Mouse (Mus musculus) stomach, embryonic 16.5 days (tissue): ENCODE data around the gene Gm8947. TPM values are rescaled to one million over a fixed set of nuclear protein-coding genes. Genes with fewer than 3 reads are reported as not detected.

Source experiments
- ATAC-seq: fragments of 200-750 bp; cut with Nextera tagmentation; 2 replicates; pipeline ENCODE4 v1.8.0; 2017; ENCODE audit warnings: moderate number of reproducible peaks, moderate TSS enrichment; ENCODE audit not compliant: insufficient read depth, low FRiP score
- H3K27ac ChIP-seq: fragments of 300-500 bp; sonication (generic); 2 replicates; pipeline ENCODE4 v1.5.1; 2014; ENCODE audit warnings: low read length
- H3K27me3 ChIP-seq: fragments of 300-500 bp; sonication (generic); 2 replicates; pipeline ENCODE4 v1.6.1; 2014; ENCODE audit warnings: low read length, control low read depth, mixed read lengths; ENCODE audit not compliant: control insufficient read depth, insufficient read depth
- H3K36me3 ChIP-seq: fragments of 300-500 bp; sonication (generic); 2 replicates; pipeline ENCODE4 v1.6.1; 2014; ENCODE audit warnings: low read length; ENCODE audit not compliant: control insufficient read depth, insufficient read depth
- H3K4me1 ChIP-seq: fragments of 300-500 bp; sonication (generic); 2 replicates; pipeline ENCODE4 v1.6.1; 2014; ENCODE audit warnings: low read length, control low read depth, mixed read lengths; ENCODE audit not compliant: control insufficient read depth, insufficient read depth
- H3K4me2 ChIP-seq: fragments of 300-500 bp; sonication (generic); 2 replicates; pipeline ENCODE4 v1.6.1; 2014; ENCODE audit warnings: low read depth, low read length, mixed read lengths
- H3K4me3 ChIP-seq: fragments of 300-500 bp; sonication (generic); replicated peaks from 2 replicates; pipeline ENCODE4 v1.5.1; 2014; ENCODE audit warnings: mild to moderate bottlenecking, low read length
- H3K9ac ChIP-seq: fragments of 300-500 bp; sonication (generic); 2 replicates; pipeline ENCODE4 v1.6.1; 2014; ENCODE audit warnings: low read length
- H3K9me3 ChIP-seq: fragments of 300-500 bp; sonication (generic); replicated peaks from 2 replicates; pipeline ENCODE4 v1.6.1; 2016; ENCODE audit warnings: low read length, control low read depth; ENCODE audit not compliant: control insufficient read depth
- WGBS: fragments of 180-500 bp; shearing (Covaris S2); extraction: QIAGEN DNeasy Blood & Tissue Kit; methylation state at CpG from one replicate; pipeline ENCODE4 v1.1.7; 2014; 5-methylcytosine and 5-hydroxymethylcytosine counted together
- polyA plus RNA-seq: library from polyadenylated mRNA; unstranded; fragments of >200 nt; fragmentation: Nextera tagmentation; extraction: Ambion mirVana; gene quantifications from 2 replicates; pipeline ENCODE4 v1.2.1, GENCODE M21; 2015

Gm8947 gene
- polyA plus RNA-seq, 1 experiment from 2014 or later = 0.10 TPM

GRCm38 (mm10) chr1:151157963-151158856 lies 34.0 kb upstream of the Gm8947 start:
- Histone ChIP-seq H3K4me1 (no peaks in the 10 kb centered on the region), H3K9me3 (no peaks in the 10 kb centered on the region), H3K27me3 (no peaks in the 10 kb centered on the region), H3K36me3 (no peaks in the 10 kb centered on the region), H3K4me3 (no peak overlapping the region), H3K27ac (no peak overlapping the region), H3K4me2 (no peak overlapping the region), H3K9ac (no peak overlapping the region)
- no peak for ATAC-seq
- WGBS = 66% methylated on average over 9 of the region's 9 CpGs

GRCm38 (mm10) chr1:151158857-151159510 lies 33.2 kb upstream of the Gm8947 start:
- H3K27ac ChIP-seq = no peak overlapping the region
- no peaks in the 10 kb centered on the region for H3K9me3 ChIP-seq
- no peak for ATAC-seq
- no peak overlapping the region for H3K4me3 ChIP-seq
- H3K4me2 ChIP-seq = no peak overlapping the region
- H3K4me1 ChIP-seq = no peaks in the 10 kb centered on the region
- no peaks in the 10 kb centered on the region for H3K36me3 ChIP-seq
- H3K27me3 ChIP-seq = no peaks in the 10 kb centered on the region
- WGBS = 83% methylated on average over 2 of the region's 2 CpGs
- no peak overlapping the region for H3K9ac ChIP-seq

GRCm38 (mm10) chr1:151166031-151166430 lies 26.1 kb upstream of the Gm8947 start:
- H3K4me1 ChIP-seq = no peaks in the 10 kb centered on the region
- no peaks in the 10 kb centered on the region for H3K36me3 ChIP-seq
- no peak overlapping the region for H3K4me3 ChIP-seq
- H3K9me3 ChIP-seq = no peaks in the 10 kb centered on the region
- H3K4me2 ChIP-seq = no peak overlapping the region
- no peaks in the 10 kb centered on the region for H3K27me3 ChIP-seq
- WGBS = 38% methylated on average over 8 of the region's 8 CpGs
- ATAC-seq = no peak
- H3K27ac ChIP-seq = no peak overlapping the region
- H3K9ac ChIP-seq = no peak overlapping the region

- Histone ChIP-seq H3K4me1 (no peaks in the 10 kb centered on the region), H3K9ac (no peak overlapping the region), H3K4me3 (no peak overlapping the region), H3K9me3 (no peaks in the 10 kb centered on the region), H3K36me3 (no peaks in the 10 kb centered on the region), H3K27me3 (no peaks in the 10 kb centered on the region), H3K4me2 (no peak overlapping the region), H3K27ac (no peak overlapping the region)
- WGBS = 32% methylated on average over 12 of the region's 12 CpGs
- ATAC-seq = peak; percentile 37; the same call in 1 of the 2 replicates
Measured at GRCm38 (mm10) chr1:151167297-151168047, 24.7 kb upstream of the Gm8947 start.

GRCm38 (mm10) chr1:151168637-151169036 lies 23.5 kb upstream of the Gm8947 start:
- Histone ChIP-seq H3K36me3 (no peaks in the 10 kb centered on the region), H3K27ac (no peak overlapping the region), H3K9me3 (no peaks in the 10 kb centered on the region), H3K27me3 (no peaks in the 10 kb centered on the region), H3K4me1 (no peaks in the 10 kb centered on the region), H3K4me2 (no peak overlapping the region), H3K4me3 (no peak overlapping the region), H3K9ac (no peak overlapping the region)
- no peak for ATAC-seq
- 61% methylated on average over 3 of the region's 3 CpGs for WGBS

GRCm38 (mm10) chr1:151171572-151172461 lies 20.4 kb upstream of the Gm8947 start:
- H3K4me2 ChIP-seq = no peak overlapping the region
- no peaks in the 10 kb centered on the region for H3K36me3 ChIP-seq
- H3K27ac ChIP-seq = no peak overlapping the region
- H3K9ac ChIP-seq = no peak overlapping the region
- H3K27me3 ChIP-seq = no peaks in the 10 kb centered on the region
- H3K4me3 ChIP-seq = no peak overlapping the region
- no peak for ATAC-seq
- H3K9me3 ChIP-seq = no peaks in the 10 kb centered on the region
- no peaks in the 10 kb centered on the region for H3K4me1 ChIP-seq
- 78% methylated on average over 2 of the region's 2 CpGs for WGBS

GRCm38 (mm10) chr1:151177030-151177936 lies 14.9 kb upstream of the Gm8947 start:
- Histone ChIP-seq H3K4me2 (peak overlapping the region; percentile 45), H3K9ac (no peak overlapping the region), H3K4me1 (peaks cover 2% of the 10 kb centered on the region; the same call in 1 of the 2 replicates), H3K36me3 (no peaks in the 10 kb centered on the region), H3K9me3 (no peaks in the 10 kb centered on the region), H3K4me3 (peak overlapping the region; percentile 26), H3K27me3 (no peaks in the 10 kb centered on the region), H3K27ac (no peak overlapping the region; the same call in 1 of the 2 replicates)
- peak; percentile 82; the same call in 1 of the 2 replicates for ATAC-seq
- 12% methylated on average over 10 of the region's 10 CpGs for WGBS

GRCm38 (mm10) chr1:151177937-151178271 lies 14.3 kb upstream of the Gm8947 start:
- no peak; the same call in 1 of the 2 replicates for ATAC-seq
- no peaks in the 10 kb centered on the region for H3K9me3 ChIP-seq
- H3K4me2 ChIP-seq = peak overlapping the region; percentile 45
- peak overlapping the region; percentile 24; the same call in 1 of the 2 replicates for H3K27ac ChIP-seq
- no peaks in the 10 kb centered on the region for H3K36me3 ChIP-seq
- 16% methylated on average over 4 of the region's 4 CpGs for WGBS
- peak overlapping the region; percentile 26 for H3K4me3 ChIP-seq
- H3K9ac ChIP-seq = no peak overlapping the region
- no peaks in the 10 kb centered on the region for H3K27me3 ChIP-seq
- peaks cover 2% of the 10 kb centered on the region; the same call in 1 of the 2 replicates for H3K4me1 ChIP-seq
